Mouse (Mus musculus) midbrain, embryonic 16.5 days (tissue): ENCODE data around the gene Ccdc120. TPM values are rescaled to one million over a fixed set of nuclear protein-coding genes. Genes with fewer than 3 reads are reported as not detected.

Source experiments
- ATAC-seq: fragments of 200-750 bp; cut with Nextera tagmentation; 2 replicates; pipeline ENCODE4 v1.8.0; 2017; ENCODE audit warnings: moderate TSS enrichment
- H3K27ac ChIP-seq: fragments of 300-500 bp; sonication (generic); 2 replicates; pipeline ENCODE4 v1.5.1; 2014; ENCODE audit warnings: mild to moderate bottlenecking, low read length, mixed read lengths
- H3K27me3 ChIP-seq: fragments of 300-500 bp; sonication (generic); 2 replicates; pipeline ENCODE4 v1.6.1; 2014; ENCODE audit warnings: low read depth, low read length, mixed read lengths; ENCODE audit not compliant: control insufficient read depth, insufficient read depth
- H3K36me3 ChIP-seq: fragments of 300-500 bp; sonication (generic); 2 replicates; pipeline ENCODE4 v1.6.1; 2014; ENCODE audit warnings: mild to moderate bottlenecking, low read length, moderate library complexity, mixed read lengths; ENCODE audit not compliant: control insufficient read depth, insufficient read depth
- H3K4me1 ChIP-seq: fragments of 300-500 bp; sonication (generic); 2 replicates; pipeline ENCODE4 v1.6.1; 2014; ENCODE audit warnings: mild to moderate bottlenecking, low read length, mixed read lengths; ENCODE audit not compliant: control insufficient read depth, insufficient read depth
- H3K4me2 ChIP-seq: fragments of 300-500 bp; sonication (generic); 2 replicates; pipeline ENCODE4 v1.6.1; 2014; ENCODE audit warnings: mild to moderate bottlenecking, low read length, mixed read lengths
- H3K4me3 ChIP-seq: fragments of 300-500 bp; sonication (generic); 2 replicates; pipeline ENCODE4 v1.5.1; 2014; ENCODE audit warnings: low read depth, mild to moderate bottlenecking, low read length, moderate library complexity, mixed read lengths
- H3K9ac ChIP-seq: fragments of 300-500 bp; sonication (generic); 2 replicates; pipeline ENCODE4 v1.6.1; 2014; ENCODE audit warnings: low read depth, low read length, mixed read lengths
- H3K9me3 ChIP-seq: fragments of 300-500 bp; sonication (generic); replicated peaks from 2 replicates; pipeline ENCODE4 v1.6.1; 2014; ENCODE audit warnings: mild to moderate bottlenecking, low read length, mixed read lengths; ENCODE audit not compliant: control insufficient read depth, poor library complexity, severe bottlenecking
- WGBS: fragments of 180-500 bp; shearing (Covaris S2); extraction: QIAGEN DNeasy Blood & Tissue Kit; methylation state at CpG from one replicate; pipeline ENCODE4 v1.1.7; 2014; 5-methylcytosine and 5-hydroxymethylcytosine counted together
- polyA plus RNA-seq: library from polyadenylated mRNA; unstranded; fragments of >200 nt; fragmentation: Nextera tagmentation; extraction: Ambion mirVana; gene quantifications from 2 replicates; pipeline ENCODE4 v1.2.1, GENCODE M21; 2015

Gene Ccdc120
- polyA plus RNA-seq, 1 experiment from 2014 or later = 71.6 TPM

DNA sequence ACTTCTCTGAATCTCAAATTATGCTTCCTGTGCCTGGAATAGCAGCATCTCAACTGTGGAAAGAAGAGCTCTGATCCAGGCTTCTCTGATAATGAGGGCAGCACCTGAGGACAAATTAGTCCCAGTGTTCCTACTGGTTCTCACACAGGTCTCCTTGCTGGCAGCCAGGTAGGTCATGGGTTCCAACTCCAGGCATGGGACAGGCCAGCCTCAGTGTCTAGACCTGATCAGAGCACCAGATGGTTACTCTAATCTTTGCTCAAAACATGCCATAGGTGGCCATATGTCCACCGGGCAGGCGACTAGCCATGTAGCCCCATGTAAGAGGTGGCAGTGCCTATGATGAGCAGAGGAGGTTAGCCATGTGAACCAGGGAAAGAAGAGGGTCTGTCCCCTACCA, 62.4 kb downstream of the Ccdc120 start:
- no peak for ATAC-seq
- WGBS = 100% methylated on average over 2 of the region's 2 CpGs
- no peaks in the 10 kb centered on the region for H3K4me1 ChIP-seq
- H3K9ac ChIP-seq = no peak overlapping the region
- H3K9me3 ChIP-seq = no peaks in the 10 kb centered on the region
- H3K36me3 ChIP-seq = no peaks in the 10 kb centered on the region
- H3K27me3 ChIP-seq = no peaks in the 10 kb centered on the region
- no peak overlapping the region for H3K4me2 ChIP-seq
- no peak overlapping the region for H3K4me3 ChIP-seq
- no peak overlapping the region for H3K27ac ChIP-seq

Other genes with a start within 250 kb of the Ccdc120 start
- gene Foxp3, start 177.3 kb downstream of the Ccdc120 start, polyA plus RNA-seq = 0.15 TPM in 1 of 2 replicates, not detected in the other
- gene Ppp1r3f, start 176.6 kb downstream of the Ccdc120 start, polyA plus RNA-seq = 7.6 and 7.8 TPM in 2 replicates
- gene Ccdc22, start 145.4 kb downstream of the Ccdc120 start, polyA plus RNA-seq = 29.8 and 30.9 TPM in 2 replicates
- 0.22 and 0.49 TPM in 2 replicates for gene Cacna1f, start 143.8 kb downstream of the Ccdc120 start, polyA plus RNA-seq
- 197 and 246 TPM in 2 replicates for gene Syp, start 112.4 kb downstream of the Ccdc120 start, polyA plus RNA-seq
- gene Prickle3, start 93.6 kb downstream of the Ccdc120 start, polyA plus RNA-seq = 1.5 and 1.9 TPM in 2 replicates
- gene Plp2, start 79.5 kb downstream of the Ccdc120 start, polyA plus RNA-seq = 13.9 and 18.3 TPM in 2 replicates
- gene Magix, start 69.7 kb downstream of the Ccdc120 start, polyA plus RNA-seq = 0.10 and 0.13 TPM in 2 replicates
- 49.0 and 49.9 TPM in 2 replicates for gene Gpkow, start 53.8 kb downstream of the Ccdc120 start, polyA plus RNA-seq
- gene Wdr45, start 36.6 kb downstream of the Ccdc120 start, polyA plus RNA-seq = 29.9 and 30.8 TPM in 2 replicates
- gene Gm45208, start 28.7 kb downstream of the Ccdc120 start, polyA plus RNA-seq = not detected in 2 replicates
- 132 and 139 TPM in 2 replicates for gene Praf2, start 22.5 kb downstream of the Ccdc120 start, polyA plus RNA-seq
- 19.0 and 23.3 TPM in 2 replicates for gene Tfe3, start 11.7 kb upstream of the Ccdc120 start, polyA plus RNA-seq
- gene Gripap1, start 38.9 kb upstream of the Ccdc120 start, polyA plus RNA-seq = 73.1 and 73.9 TPM in 2 replicates
- 3.3 and 3.8 TPM in 2 replicates for gene Kcnd1, start 71.4 kb upstream of the Ccdc120 start, polyA plus RNA-seq
- gene Otud5, start 90.5 kb upstream of the Ccdc120 start, polyA plus RNA-seq = 41.8 and 42.0 TPM in 2 replicates
- 23.6 and 27.2 TPM in 2 replicates for gene Pim2, start 127.4 kb upstream of the Ccdc120 start, polyA plus RNA-seq
- gene Slc35a2, start 133.1 kb upstream of the Ccdc120 start, polyA plus RNA-seq = 44.9 and 45.2 TPM in 2 replicates
- 228 and 250 TPM in 2 replicates for gene Pqbp1, start 148.4 kb upstream of the Ccdc120 start, polyA plus RNA-seq
- gene Timm17b, start 148.5 kb upstream of the Ccdc120 start, polyA plus RNA-seq = 166 and 167 TPM in 2 replicates
- not detected in 2 replicates for gene Gm10491, start 156.9 kb upstream of the Ccdc120 start, polyA plus RNA-seq
- not detected in 2 replicates for gene Gm10490, start 158.6 kb upstream of the Ccdc120 start, polyA plus RNA-seq
- 288 and 302 TPM in 2 replicates for gene Pcsk1n, start 168.9 kb upstream of the Ccdc120 start, polyA plus RNA-seq
- not detected in 2 replicates for gene Eras, start 177.7 kb upstream of the Ccdc120 start, polyA plus RNA-seq
- 75.6 and 77.9 TPM in 2 replicates for gene Hdac6, start 197.0 kb upstream of the Ccdc120 start, polyA plus RNA-seq
- gene Gata1, start 227.2 kb upstream of the Ccdc120 start, polyA plus RNA-seq = 0.18 and 0.19 TPM in 2 replicates